Mouse (Mus musculus) liver, embryonic 14.5 days (tissue): ENCODE data around the gene Chst11. TPM values are rescaled to one million over a fixed set of nuclear protein-coding genes. Genes with fewer than 3 reads are reported as not detected.

Experiments
- ATAC-seq: fragments of 200-750 bp; cut with Nextera tagmentation; 2 replicates; pipeline ENCODE4 v1.8.0; 2017; ENCODE audit warnings: moderate number of reproducible peaks, mild to moderate bottlenecking, moderate library complexity; ENCODE audit not compliant: insufficient read depth
- DNase-seq, 3 experiments: peaks; one replicate each; pipeline ENCODE4 v3.0.0-alpha.2; 2012 to 2013; ENCODE audit warnings: low read depth in 3 of 3, low spot score in 3 of 3
- H3K27ac ChIP-seq: fragments of 300-500 bp; sonication (generic); 2 replicates; pipeline ENCODE4 v1.5.1; 2014; ENCODE audit warnings: moderate library complexity, mild to moderate bottlenecking, control low read depth, inconsistent platforms
- H3K27me3 ChIP-seq: fragments of 300-500 bp; sonication (generic); 2 replicates; pipeline ENCODE4 v1.6.1; 2014; ENCODE audit warnings: mild to moderate bottlenecking, low read length, moderate library complexity; ENCODE audit not compliant: control insufficient read depth, insufficient read depth
- H3K36me3 ChIP-seq: fragments of 300-500 bp; sonication (generic); replicated peaks from 2 replicates; pipeline ENCODE4 v1.6.1; 2014; ENCODE audit warnings: low read depth; ENCODE audit not compliant: control insufficient read depth, insufficient read depth
- H3K4me1 ChIP-seq, 2 experiments: fragments of 200-500 bp in 1 of 2; fragments of 300-500 bp in 1 of 2; sonication (generic) in 1 of 2; replicated peaks; 2 replicates each; pipeline ENCODE4 v1.6.1; 2012 to 2014; ENCODE audit warnings: antibody characterized with exemption in 1 of 2, inconsistent platforms in 1 of 2, low read length in 1 of 2; ENCODE audit not compliant: control insufficient read depth in 2 of 2, insufficient read depth in 2 of 2
- H3K4me2 ChIP-seq: fragments of 300-500 bp; sonication (generic); 2 replicates; pipeline ENCODE4 v1.6.1; 2014; ENCODE audit warnings: low read depth, mild to moderate bottlenecking, control low read depth, moderate library complexity
- H3K4me3 ChIP-seq, 2 experiments: fragments of 200-500 bp in 1 of 2; fragments of 300-500 bp in 1 of 2; sonication (generic) in 1 of 2; 2 replicates each; pipeline ENCODE4 v1.5.1; 2012 to 2014; ENCODE audit warnings: low read depth in 2 of 2, low read length in 2 of 2, mild to moderate bottlenecking in 2 of 2, control low read depth in 1 of 2, inconsistent platforms in 1 of 2, moderate library complexity in 1 of 2; ENCODE audit not compliant: insufficient read depth in 1 of 2
- H3K9ac ChIP-seq: fragments of 300-500 bp; sonication (generic); replicated peaks from 2 replicates; pipeline ENCODE4 v1.6.1; 2014; ENCODE audit warnings: mild to moderate bottlenecking, control low read depth, moderate library complexity
- H3K9me3 ChIP-seq: fragments of 300-500 bp; sonication (generic); 2 replicates; pipeline ENCODE4 v1.6.1; 2016; ENCODE audit warnings: low read length, mixed read lengths; ENCODE audit not compliant: control insufficient read depth
- CTCF ChIP-seq: IDR thresholded peaks from 2 replicates; pipeline ENCODE4 v1.5.1; 2016; ENCODE audit warnings: antibody characterized with exemption, low read depth, control low read depth
- EP300 ChIP-seq: IDR thresholded peaks from 2 replicates; pipeline ENCODE4 v1.6.1; 2016; ENCODE audit warnings: antibody characterized with exemption, low read depth
- WGBS: fragments of 180-500 bp; shearing (Covaris S2); extraction: QIAGEN DNeasy Blood & Tissue Kit; methylation state at CpG from one replicate; pipeline ENCODE4 v1.1.7; 2014; ENCODE audit not compliant: insufficient replicate concordance; 5-methylcytosine and 5-hydroxymethylcytosine counted together
- polyA plus RNA-seq, 2 experiments: library from polyadenylated mRNA; depleted of rRNA in 1 of 2; stranded (reverse) in 1 of 2; unstranded in 1 of 2; fragments of >200 nt; fragmentation: Nextera tagmentation in 1 of 2; extraction: Ambion mirVana in 1 of 2; gene quantifications; 2 replicates each; pipeline versions ENCODE4 v1.2.1 to v1.2.3; 2012 to 2014

Gene Chst11
- polyA plus RNA-seq, 2 experiments = 1.8 to 5.2 TPM

GRCm38 (mm10) chr10:83158322-83158721, 173.0 kb downstream of the Chst11 start:
- DNase-seq (no peak), ATAC-seq (no peak)
- Histone ChIP-seq H3K4me2 (no peak overlapping the region), H3K4me1 (peaks cover 11 to 15% of the 10 kb centered on the region in 2 experiments), H3K27me3 (no peaks in the 10 kb centered on the region), H3K27ac (no peak overlapping the region), H3K9ac (no peak overlapping the region), H3K9me3 (no peaks in the 10 kb centered on the region), H3K4me3 (no peak overlapping the region), H3K36me3 (no peaks in the 10 kb centered on the region)
- no peak for TF ChIP-seq EP300
- WGBS = 73% methylated on average over 8 of the region's 8 CpGs

GRCm38 (mm10) chr10:83159229-83159628, 173.9 kb downstream of the Chst11 start:
- peaks cover 2 to 9% of the 10 kb centered on the region in 2 experiments for H3K4me1 ChIP-seq
- no peaks in the 10 kb centered on the region for H3K9me3 ChIP-seq
- no peaks in the 10 kb centered on the region for H3K27me3 ChIP-seq
- ATAC-seq (no peak), DNase-seq (no peak)
- 72% methylated on average over 8 of the region's 8 CpGs for WGBS
- TF ChIP-seq EP300 (no peak), CTCF (no peak)
- H3K4me3 ChIP-seq = no peak overlapping the region
- H3K27ac ChIP-seq = no peak overlapping the region
- H3K9ac ChIP-seq = no peak overlapping the region
- no peak overlapping the region for H3K4me2 ChIP-seq
- H3K36me3 ChIP-seq = no peaks in the 10 kb centered on the region

GRCm38 (mm10) chr10:83161656-83162365, 176.5 kb downstream of the Chst11 start:
- ATAC-seq (no peak), DNase-seq (no peak)
- Histone ChIP-seq H3K27me3 (no peaks in the 10 kb centered on the region), H3K9ac (no peak overlapping the region), H3K4me1 (peaks cover 0 to 14% of the 10 kb centered on the region in 2 experiments; a peak in 3 of 4 replicates), H3K27ac (no peak overlapping the region), H3K36me3 (no peaks in the 10 kb centered on the region), H3K4me3 (no peak overlapping the region), H3K4me2 (no peak overlapping the region), H3K9me3 (no peaks in the 10 kb centered on the region)
- 42% methylated on average over 10 of the region's 10 CpGs for WGBS
- TF ChIP-seq CTCF (no peak), EP300 (no peak)

GRCm38 (mm10) chr10:83163946-83164345, 178.6 kb downstream of the Chst11 start:
- no peaks in the 10 kb centered on the region for H3K27me3 ChIP-seq
- H3K4me3 ChIP-seq = no peak overlapping the region
- DNase-seq (no peak), ATAC-seq (no peak)
- no peak overlapping the region for H3K4me2 ChIP-seq
- H3K36me3 ChIP-seq = no peaks in the 10 kb centered on the region
- WGBS = 50% methylated on average over 6 of the region's 6 CpGs
- no peaks in the 10 kb centered on the region for H3K9me3 ChIP-seq
- peaks cover 0 to 14% of the 10 kb centered on the region in 2 experiments; a peak in 3 of 4 replicates for H3K4me1 ChIP-seq
- TF ChIP-seq CTCF (no peak), EP300 (no peak)
- no peak overlapping the region for H3K27ac ChIP-seq
- no peak overlapping the region for H3K9ac ChIP-seq

- no peaks in the 10 kb centered on the region for H3K36me3 ChIP-seq
- H3K9ac ChIP-seq = no peak overlapping the region
- no peaks in the 10 kb centered on the region for H3K27me3 ChIP-seq
- TF ChIP-seq EP300 (no peak), CTCF (no peak)
- DNase-seq (no peak), ATAC-seq (no peak)
- no peak overlapping the region for H3K4me3 ChIP-seq
- peaks cover 0 to 14% of the 10 kb centered on the region in 2 experiments; a peak in 3 of 4 replicates for H3K4me1 ChIP-seq
- 66% methylated on average over 9 of the region's 9 CpGs for WGBS
- H3K9me3 ChIP-seq = no peaks in the 10 kb centered on the region
- H3K4me2 ChIP-seq = no peak overlapping the region
- H3K27ac ChIP-seq = no peak overlapping the region
These were observed 179.7 kb downstream of the Chst11 start for GRCm38 (mm10) chr10:83164901-83165435.
